Mouse (Mus musculus): ENCODE measurements around the gene Bzw2. TPM values are rescaled to one million over a fixed set of nuclear protein-coding genes. Genes with fewer than 3 reads are reported as not detected.

Bzw2 gene
- polyA plus RNA-seq, 1 experiment from 2014 or later = 292 TPM

GRCm38 (mm10) chr12:36072860-36073259 lies 85.0 kb downstream of the Bzw2 start:
- ATAC-seq (ENCODE audit: low FRiP score) (no peak), DNase-seq (ENCODE audit: low spot score, missing footprints) (no peak)
- H3K4me1 ChIP-seq (ENCODE audit: control insufficient read depth, insufficient read depth, low read length) = no peaks in the 10 kb centered on the region
- H3K27me3 ChIP-seq (ENCODE audit: control insufficient read depth, insufficient read depth, low read length) = no peaks in the 10 kb centered on the region
- 23% methylated on average over 5 of the region's 5 CpGs for WGBS
- H3K9ac ChIP-seq (ENCODE audit: low read length) = no peak overlapping the region
- no peaks in the 10 kb centered on the region for H3K9me3 ChIP-seq (ENCODE audit: control insufficient read depth, low read length)
- H3K4me2 ChIP-seq = no peak overlapping the region
- H3K36me3 ChIP-seq (ENCODE audit: control insufficient read depth, insufficient read depth, low read length) = no peaks in the 10 kb centered on the region
- H3K4me3 ChIP-seq (ENCODE audit: low read depth, low read length) = no peak overlapping the region
- H3K27ac ChIP-seq (ENCODE audit: low read depth, low read length) = no peak overlapping the region

DNA sequence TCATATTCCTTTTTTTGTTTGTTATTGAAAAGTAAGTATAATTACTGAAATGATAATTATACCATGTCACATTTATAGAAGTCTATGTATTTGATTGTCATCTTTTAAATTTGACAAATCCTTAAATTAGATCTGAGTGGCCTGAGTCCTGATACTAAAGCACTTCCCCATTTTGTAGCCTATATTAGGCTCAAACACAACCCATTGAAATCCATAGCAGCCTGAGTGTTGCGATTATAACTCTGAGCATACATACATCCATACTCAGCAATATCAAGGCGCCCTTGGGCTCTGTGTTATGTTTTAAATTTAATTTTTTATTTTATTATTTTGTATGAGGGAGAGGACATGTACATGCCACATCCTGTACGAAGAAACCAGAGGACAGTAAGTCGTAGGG lies 87.6 kb downstream of the Bzw2 start:
- no peaks in the 10 kb centered on the region for H3K4me1 ChIP-seq (ENCODE audit: control insufficient read depth, insufficient read depth, low read length)
- H3K9me3 ChIP-seq (ENCODE audit: control insufficient read depth, low read length) = no peaks in the 10 kb centered on the region
- WGBS = 89% methylated on average over 4 of the region's 4 CpGs
- no peaks in the 10 kb centered on the region for H3K27me3 ChIP-seq (ENCODE audit: control insufficient read depth, insufficient read depth, low read length)
- no peaks in the 10 kb centered on the region for H3K36me3 ChIP-seq (ENCODE audit: control insufficient read depth, insufficient read depth, low read length)
- no peak overlapping the region for H3K4me2 ChIP-seq
- DNase-seq (ENCODE audit: low spot score, missing footprints) = no peak
- no peak overlapping the region for H3K9ac ChIP-seq (ENCODE audit: low read length)
- no peak for ATAC-seq (ENCODE audit: low FRiP score)
- no peak overlapping the region for H3K27ac ChIP-seq (ENCODE audit: low read depth, low read length)
- H3K4me3 ChIP-seq (ENCODE audit: low read depth, low read length) = no peak overlapping the region

DNA sequence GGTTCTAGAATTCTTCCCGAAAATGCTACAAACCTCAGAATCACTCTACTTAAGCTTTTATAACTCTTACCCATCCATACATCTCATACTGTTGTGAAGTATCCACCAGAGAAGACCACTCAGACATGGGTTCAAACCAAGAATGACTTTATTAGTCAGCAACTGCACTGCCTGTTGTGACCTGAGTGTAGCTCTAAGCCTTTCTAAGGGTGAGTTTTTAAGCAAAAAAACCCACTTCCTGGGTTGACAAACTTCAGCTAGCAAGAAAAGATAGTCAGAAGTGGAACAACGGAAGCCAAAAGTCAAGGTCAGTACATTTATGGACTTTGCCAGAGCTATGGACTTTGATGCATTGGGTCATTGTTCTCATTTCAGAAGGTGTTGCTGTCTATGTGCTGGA lies 90.3 kb downstream of the Bzw2 start:
- no peak overlapping the region for H3K4me2 ChIP-seq
- no peak overlapping the region for H3K9ac ChIP-seq (ENCODE audit: low read length)
- no peak for DNase-seq (ENCODE audit: low spot score, missing footprints)
- H3K36me3 ChIP-seq (ENCODE audit: control insufficient read depth, insufficient read depth, low read length) = no peaks in the 10 kb centered on the region
- ATAC-seq (ENCODE audit: low FRiP score) = no peak
- no peaks in the 10 kb centered on the region for H3K4me1 ChIP-seq (ENCODE audit: control insufficient read depth, insufficient read depth, low read length)
- H3K27ac ChIP-seq (ENCODE audit: low read depth, low read length) = no peak overlapping the region
- H3K27me3 ChIP-seq (ENCODE audit: control insufficient read depth, insufficient read depth, low read length) = no peaks in the 10 kb centered on the region
- 0 out of 2 replicates have a peak, but pooled peaks cover 2% of the 10 kb centered on the region for H3K9me3 ChIP-seq (ENCODE audit: control insufficient read depth, low read length)
- no peak overlapping the region for H3K4me3 ChIP-seq (ENCODE audit: low read depth, low read length)
- WGBS = 90% methylated on average over 2 of the region's 2 CpGs

- no peak overlapping the region for H3K4me3 ChIP-seq (ENCODE audit: low read depth, low read length)
These were observed 92.0 kb downstream of the Bzw2 start for GRCm38 (mm10) chr12:36065911-36066310.

DNA sequence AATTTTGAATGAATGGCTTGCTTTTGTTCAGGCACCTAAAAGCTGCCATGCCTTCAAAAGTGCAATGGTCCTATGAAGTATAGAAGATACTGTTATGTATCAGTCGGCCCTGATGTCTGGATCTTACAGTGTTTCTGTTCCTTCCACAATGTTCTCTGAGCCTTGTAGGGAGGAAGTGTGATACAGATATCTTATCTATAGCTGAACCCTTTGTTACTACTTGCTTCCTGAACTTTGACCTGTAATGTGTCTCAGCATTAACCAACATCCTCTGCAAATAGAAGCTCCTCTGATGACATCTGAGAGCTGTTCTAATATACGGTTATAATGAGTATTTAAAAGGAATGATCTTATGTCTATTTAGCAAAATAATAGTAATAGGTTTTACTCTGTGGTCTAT lies 100.2 kb downstream of the Bzw2 start:
- H3K27me3 ChIP-seq (ENCODE audit: control insufficient read depth, insufficient read depth, low read length) = no peaks in the 10 kb centered on the region
- H3K36me3 ChIP-seq (ENCODE audit: control insufficient read depth, insufficient read depth, low read length) = no peaks in the 10 kb centered on the region
- no peak overlapping the region for H3K4me2 ChIP-seq
- H3K9ac ChIP-seq (ENCODE audit: low read length) = no peak overlapping the region
- ATAC-seq (ENCODE audit: low FRiP score) (no peak), DNase-seq (ENCODE audit: low spot score, missing footprints) (no peak)
- 85% methylated on average over 2 of the region's 2 CpGs for WGBS
- H3K27ac ChIP-seq (ENCODE audit: low read depth, low read length) = no peak overlapping the region
- H3K9me3 ChIP-seq (ENCODE audit: control insufficient read depth, low read length) = no peaks in the 10 kb centered on the region
- no peak overlapping the region for H3K4me3 ChIP-seq (ENCODE audit: low read depth, low read length)
- no peaks in the 10 kb centered on the region for H3K4me1 ChIP-seq (ENCODE audit: control insufficient read depth, insufficient read depth, low read length)

More at GRCm38 (mm10) chr12:36065911-36066310, 92.0 kb downstream of the Bzw2 start:
- H3K9ac ChIP-seq (ENCODE audit: low read length) = no peak overlapping the region
- H3K27me3 ChIP-seq (ENCODE audit: control insufficient read depth, insufficient read depth, low read length) = no peaks in the 10 kb centered on the region
- no peak for DNase-seq (ENCODE audit: low spot score, missing footprints)
- no peaks in the 10 kb centered on the region for H3K4me1 ChIP-seq (ENCODE audit: control insufficient read depth, insufficient read depth, low read length)
- 87% methylated on average over 1 of the region's 1 CpGs for WGBS
- no peaks in the 10 kb centered on the region for H3K36me3 ChIP-seq (ENCODE audit: control insufficient read depth, insufficient read depth, low read length)
- ATAC-seq (ENCODE audit: low FRiP score) = no peak
- no peak overlapping the region for H3K4me2 ChIP-seq
- H3K9me3 ChIP-seq (ENCODE audit: control insufficient read depth, low read length) = 0 out of 2 replicates have a peak, but pooled peaks cover 2% of the 10 kb centered on the region
- no peak overlapping the region for H3K27ac ChIP-seq (ENCODE audit: low read depth, low read length)

- Histone ChIP-seq H3K4me3 (ENCODE audit: low read depth, low read length) (no peak overlapping the region), H3K4me2 (no peak overlapping the region), H3K9ac (ENCODE audit: low read length) (no peak overlapping the region), H3K27ac (ENCODE audit: low read depth, low read length) (no peak overlapping the region), H3K9me3 (ENCODE audit: control insufficient read depth, low read length) (no peaks in the 10 kb centered on the region), H3K36me3 (ENCODE audit: control insufficient read depth, insufficient read depth, low read length) (no peaks in the 10 kb centered on the region), H3K4me1 (ENCODE audit: control insufficient read depth, insufficient read depth, low read length) (no peaks in the 10 kb centered on the region), H3K27me3 (ENCODE audit: control insufficient read depth, insufficient read depth, low read length) (no peaks in the 10 kb centered on the region)
- ATAC-seq (ENCODE audit: low FRiP score) = no peak
- DNase-seq (ENCODE audit: low spot score, missing footprints) = peak; percentile 35
- WGBS = 89% methylated on average over 1 of the region's 1 CpGs
These were observed 107.6 kb downstream of the Bzw2 start for GRCm38 (mm10) chr12:36050276-36050675.

GRCm38 (mm10) chr12:36047593-36047992 lies 110.3 kb downstream of the Bzw2 start:
- Histone ChIP-seq H3K27me3 (ENCODE audit: control insufficient read depth, insufficient read depth, low read length) (no peaks in the 10 kb centered on the region), H3K4me1 (ENCODE audit: control insufficient read depth, insufficient read depth, low read length) (no peaks in the 10 kb centered on the region), H3K4me2 (no peak overlapping the region), H3K27ac (ENCODE audit: low read depth, low read length) (no peak overlapping the region), H3K36me3 (ENCODE audit: control insufficient read depth, insufficient read depth, low read length) (no peaks in the 10 kb centered on the region), H3K9me3 (ENCODE audit: control insufficient read depth, low read length) (no peaks in the 10 kb centered on the region), H3K9ac (ENCODE audit: low read length) (no peak overlapping the region), H3K4me3 (ENCODE audit: low read depth, low read length) (no peak overlapping the region)
- no peak for ATAC-seq (ENCODE audit: low FRiP score)
- peak; percentile 41 for DNase-seq (ENCODE audit: low spot score, missing footprints)
- WGBS = 83% methylated on average over 2 of the region's 2 CpGs

DNA sequence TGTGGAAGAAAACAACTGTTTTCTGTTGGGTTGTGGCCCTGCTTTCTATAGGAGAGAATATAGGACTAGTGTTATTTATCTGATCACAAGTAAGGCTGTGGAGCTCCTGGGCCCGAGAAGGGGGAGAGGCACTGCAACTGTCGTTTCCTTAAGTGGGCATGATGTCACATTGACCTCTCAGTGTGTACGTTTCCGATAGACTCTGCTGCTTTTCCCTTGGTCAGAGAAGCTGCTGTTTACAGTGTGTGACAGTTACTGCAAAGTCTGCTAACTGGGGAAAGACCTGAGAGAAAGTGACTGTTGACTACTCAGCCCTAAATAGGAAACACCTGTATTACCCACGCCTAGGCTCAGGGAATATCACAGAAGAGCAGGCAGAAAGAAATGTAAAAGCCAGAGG lies 111.7 kb downstream of the Bzw2 start:
- peaks cover under 1% of the 10 kb centered on the region; the same call in 1 of the 2 replicates for H3K4me1 ChIP-seq (ENCODE audit: control insufficient read depth, insufficient read depth, low read length)
- H3K4me3 ChIP-seq (ENCODE audit: low read depth, low read length) = no peak overlapping the region
- H3K27ac ChIP-seq (ENCODE audit: low read depth, low read length) = no peak overlapping the region
- H3K36me3 ChIP-seq (ENCODE audit: control insufficient read depth, insufficient read depth, low read length) = no peaks in the 10 kb centered on the region
- H3K9ac ChIP-seq (ENCODE audit: low read length) = no peak overlapping the region
- no peaks in the 10 kb centered on the region for H3K9me3 ChIP-seq (ENCODE audit: control insufficient read depth, low read length)
- no peak overlapping the region for H3K4me2 ChIP-seq
- 64% methylated on average over 5 of the region's 5 CpGs for WGBS
- no peaks in the 10 kb centered on the region for H3K27me3 ChIP-seq (ENCODE audit: control insufficient read depth, insufficient read depth, low read length)
- no peak for ATAC-seq (ENCODE audit: low FRiP score)
- DNase-seq (ENCODE audit: low spot score, missing footprints) = no peak

DNA sequence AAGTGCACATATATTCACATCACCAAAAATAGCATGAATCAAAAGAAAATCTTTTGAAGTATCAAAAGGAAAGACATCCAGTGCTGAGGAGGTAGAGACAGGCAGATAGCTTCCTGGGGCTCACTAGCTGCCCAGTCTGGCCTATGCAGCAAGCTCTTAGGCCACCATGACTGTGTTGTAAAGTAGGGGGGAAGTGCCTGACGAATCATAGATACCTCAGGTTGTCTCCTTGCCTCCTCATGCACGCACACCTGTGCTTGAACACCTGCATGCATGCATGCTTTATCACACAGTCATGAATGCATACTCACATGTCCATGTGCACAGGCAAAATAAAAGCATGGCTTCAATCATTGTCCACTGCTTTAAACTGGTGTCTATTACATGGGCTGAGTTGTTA lies 113.2 kb downstream of the Bzw2 start:
- ATAC-seq (ENCODE audit: low FRiP score) = no peak
- Histone ChIP-seq H3K9ac (ENCODE audit: low read length) (no peak overlapping the region), H3K36me3 (ENCODE audit: control insufficient read depth, insufficient read depth, low read length) (no peaks in the 10 kb centered on the region), H3K27me3 (ENCODE audit: control insufficient read depth, insufficient read depth, low read length) (no peaks in the 10 kb centered on the region), H3K4me3 (ENCODE audit: low read depth, low read length) (no peak overlapping the region), H3K27ac (ENCODE audit: low read depth, low read length) (no peak overlapping the region), H3K9me3 (ENCODE audit: control insufficient read depth, low read length) (no peaks in the 10 kb centered on the region), H3K4me2 (no peak overlapping the region), H3K4me1 (ENCODE audit: control insufficient read depth, insufficient read depth, low read length) (peaks cover 7% of the 10 kb centered on the region)
- DNase-seq (ENCODE audit: low spot score, missing footprints) = peak; percentile 73
- 83% methylated on average over 2 of the region's 2 CpGs for WGBS

DNA sequence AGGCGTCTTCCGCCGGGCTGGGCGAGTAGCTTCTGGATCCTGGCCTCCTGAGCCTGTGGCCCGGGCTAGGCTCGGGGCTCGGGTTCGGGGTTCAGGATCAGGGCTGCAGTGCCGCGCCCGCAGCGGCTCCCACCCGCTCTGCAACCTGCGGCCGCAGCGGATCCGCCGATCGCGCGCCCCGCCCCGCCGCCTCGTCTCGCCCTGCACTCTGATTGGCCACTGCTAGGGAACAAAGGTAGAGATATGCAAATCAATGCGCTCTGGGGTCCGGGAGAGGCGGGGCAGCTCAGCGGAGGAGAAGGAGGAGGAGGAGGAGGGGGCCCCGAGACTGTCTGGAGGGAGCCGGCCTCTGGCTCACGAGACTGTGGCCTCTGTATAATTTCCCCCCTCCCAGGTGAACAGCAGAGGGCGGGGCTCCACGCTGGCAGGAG lies 115.5 kb downstream of the Bzw2 start, which contains the start of gene Tspan13:
Gene Tspan13 (minus strand): TSS at position 153 of the 431 bp plus-strand sequence.
- Histone ChIP-seq H3K27me3 (ENCODE audit: control insufficient read depth, insufficient read depth, low read length) (no peaks in the 10 kb centered on the region), H3K27ac (ENCODE audit: low read depth, low read length) (peak within 1 kb of the TSS; percentile 71), H3K4me2 (peak within 1 kb of the TSS; percentile 58), H3K9ac (ENCODE audit: low read length) (peak within 1 kb of the TSS; percentile 98), H3K4me3 (ENCODE audit: low read depth, low read length) (peak within 1 kb of the TSS; percentile 96), H3K36me3 (ENCODE audit: control insufficient read depth, insufficient read depth, low read length) (no peaks in the 10 kb centered on the region), H3K4me1 (ENCODE audit: control insufficient read depth, insufficient read depth, low read length) (peaks cover 7% of the 10 kb centered on the region), H3K9me3 (ENCODE audit: control insufficient read depth, low read length) (no peaks in the 10 kb centered on the region)
- ATAC-seq (ENCODE audit: low FRiP score) (peak; percentile 99), DNase-seq (ENCODE audit: low spot score, missing footprints) (peak; percentile 98)
- under 1% methylated on average over 35 of the region's 35 CpGs for WGBS

Measured in midbrain, embryonic 11.5 days (tissue).